Mouse (Mus musculus) cerebellum, adult 2 months (tissue): ENCODE data around the gene Hoga1.

Experiments used
- CTCF ChIP-seq: fragments of 200-500 bp; IDR thresholded peaks from 2 replicates; pipeline ENCODE4 v1.5.1; 2011; ENCODE audit warnings: low read depth, mild to moderate bottlenecking, control low read depth, low read length, moderate library complexity, borderline replicate concordance; ENCODE audit not compliant: insufficient read depth
- POLR2A ChIP-seq: fragments of 200-500 bp; IDR thresholded peaks from 2 replicates; pipeline ENCODE4 v1.6.1; 2011; ENCODE audit warnings: low read length, control low read depth, borderline replicate concordance; ENCODE audit not compliant: insufficient read depth

GRCm38 (mm10) chr19:42061443-42061842 lies 16.0 kb downstream of the Hoga1 start:
- no peak for TF ChIP-seq POLR2A
- no peak for TF ChIP-seq CTCF
